In the genomic region with DNA sequence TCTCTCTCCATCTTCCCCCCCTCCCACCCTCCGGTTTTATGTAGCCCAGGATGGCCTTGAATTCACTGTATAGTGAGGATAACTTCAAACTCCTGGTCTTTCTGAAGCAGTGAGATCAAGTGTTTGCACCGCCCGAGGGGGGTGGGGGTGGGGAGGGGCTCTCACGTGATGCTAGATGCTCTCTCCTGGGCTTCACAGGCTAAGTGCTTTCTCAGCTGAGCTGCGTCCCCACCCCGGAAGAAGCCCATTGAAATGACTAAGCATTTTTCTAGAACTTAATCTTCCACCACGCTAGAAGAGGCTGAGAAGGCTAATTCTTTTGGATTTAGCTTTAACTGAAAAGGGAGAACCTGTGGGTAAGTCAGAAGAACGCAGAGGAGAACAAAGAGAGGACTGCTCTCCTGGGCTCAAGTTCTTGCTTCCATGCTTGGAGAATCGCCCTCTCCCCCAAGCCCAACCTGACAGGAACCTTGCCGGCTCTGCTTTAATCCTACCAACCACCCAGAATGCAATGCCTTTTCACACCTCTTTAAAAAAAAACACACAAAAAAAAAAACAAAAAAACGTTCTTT, we compare ENCODE assay signal across 11 mouse cellular contexts.
DNase-seq lines count a peak whose midpoint lies in the region; ATAC-seq lines count a peak whose summit lies in the region.
"Had no signal": no experiment of that assay in that cellular context is flagged by ENCODE, and none has a peak within 500 bp of the region (broad histone marks: within the 10 kb centered on the region; RNA-seq: fewer than 3 reads in every experiment).

No protein-coding gene starts in this region.

- no peaks in the 10 kb centered on the region for H3K9me3 ChIP-seq in liver, embryonic 12.5 days (replicated peaks)
- H3K9me3 ChIP-seq: neural tube, embryonic 13.5 days had no signal

- ATAC-seq in inflammation-experienced regulatory T-cells, adult 6 months = peak; percentile 61
- peak; percentile 81 for ATAC-seq in liver, embryonic 12.5 days
- ATAC-seq: Patski had no signal

- H3K9ac ChIP-seq in liver, embryonic 12.5 days = no peak overlapping the region
- H3K9ac ChIP-seq: neural tube, embryonic 13.5 days had no signal

- no peak overlapping the region for H3K27ac ChIP-seq in liver, embryonic 12.5 days
- H3K27ac ChIP-seq: neural tube, embryonic 13.5 days had no signal

- no peak overlapping the region for H3K4me3 ChIP-seq in liver, embryonic 12.5 days
- H3K4me3 ChIP-seq: neural tube, embryonic 13.5 days had no signal

- H3K4me2 ChIP-seq in liver, embryonic 12.5 days = peak overlapping the region; percentile 44
- H3K4me2 ChIP-seq: neural tube, embryonic 13.5 days had no signal

- no peaks in the 10 kb centered on the region for H3K36me3 ChIP-seq in liver, embryonic 12.5 days
- H3K36me3 ChIP-seq: neural tube, embryonic 13.5 days had no signal

- H3K4me1 ChIP-seq in liver, embryonic 12.5 days = peaks cover 18% of the 10 kb centered on the region

- H3K27me3 ChIP-seq in liver, embryonic 12.5 days (replicated peaks) = no peaks in the 10 kb centered on the region
- H3K27me3 ChIP-seq: neural tube, embryonic 13.5 days; Patski had no signal

- WGBS in liver, embryonic 12.5 days (ENCODE audit: insufficient replicate concordance) = 22% methylated on average over 11 of the region's 11 CpGs

- intact Hi-C loops in left cerebral cortex, postnatal 14 days (cut with DNase I) = no loop called here

- peak; percentile 43 for DNase-seq in thymus, postnatal 14 days
- no peak for DNase-seq in thymus, adult 18-20 months
- DNase-seq in left cerebral cortex, postnatal 14 days (ENCODE audit: low spot score in 2 of 2) = no peak
- DNase-seq in urinary bladder, adult 2 months (ENCODE audit: low spot score) = no peak
- no peak for DNase-seq in gastrocnemius, postnatal 25 days
- DNase-seq in Muller cell, postnatal 12 days (ENCODE audit: inconsistent ontology term) = no peak
- DNase-seq: heart, postnatal 10 days had no signal
